Mouse (Mus musculus): ENCODE data around the gene Axl.

The Axl gene

DNA sequence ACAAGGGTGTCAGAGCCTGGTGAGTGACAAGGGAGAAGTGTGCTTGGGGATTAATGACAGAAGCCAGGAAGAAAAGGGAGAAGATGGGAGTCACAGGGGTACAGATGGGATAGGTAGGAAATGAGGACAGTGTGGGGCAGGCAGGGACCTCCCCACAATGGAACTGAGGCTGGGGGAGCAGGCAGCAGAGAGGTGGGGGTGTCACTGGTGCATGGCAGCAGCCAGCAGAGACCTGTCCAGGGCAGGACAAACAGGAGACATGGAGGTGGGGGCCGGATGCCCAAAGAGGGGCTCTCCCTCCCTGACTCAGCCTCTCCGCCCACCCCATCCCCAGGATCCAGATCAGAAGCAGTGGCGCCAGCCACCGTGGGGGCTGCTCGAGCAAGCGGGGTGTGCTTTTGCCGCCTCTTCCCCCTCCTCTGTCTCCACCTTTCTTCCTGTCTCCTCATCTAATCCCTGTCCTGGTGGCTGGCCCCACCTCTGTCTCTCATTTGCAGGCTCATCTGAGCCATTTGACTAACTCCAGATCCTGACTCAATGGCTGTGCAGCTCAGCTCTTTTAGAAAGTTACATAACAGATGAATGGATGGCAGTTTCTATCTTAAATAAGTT, 77.9 kb downstream of the Axl start:
- DNase-seq (ENCODE audit: low spot score): no peak

DNA sequence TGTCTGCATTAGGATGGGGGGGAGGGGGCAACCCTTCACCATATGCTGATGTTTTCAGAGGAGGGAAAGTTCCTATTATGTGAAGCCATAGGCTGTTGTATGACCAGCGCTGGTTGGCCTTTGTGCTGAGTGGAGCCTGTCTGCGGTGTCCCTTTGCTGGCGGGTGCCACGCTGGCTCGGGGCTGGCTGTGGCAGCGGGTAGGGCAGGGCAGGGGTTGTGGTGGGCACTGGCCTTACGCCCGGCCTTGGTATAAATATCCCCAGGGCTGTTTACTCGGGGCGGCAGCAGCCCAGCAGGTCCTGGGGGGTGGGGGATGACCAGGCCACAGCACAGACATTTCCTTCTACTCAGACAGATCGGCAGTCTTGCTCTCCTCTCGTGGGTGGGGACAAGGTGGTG, 78.5 kb downstream of the Axl start:
- no peak for DNase-seq (ENCODE audit: low spot score)

DNA sequence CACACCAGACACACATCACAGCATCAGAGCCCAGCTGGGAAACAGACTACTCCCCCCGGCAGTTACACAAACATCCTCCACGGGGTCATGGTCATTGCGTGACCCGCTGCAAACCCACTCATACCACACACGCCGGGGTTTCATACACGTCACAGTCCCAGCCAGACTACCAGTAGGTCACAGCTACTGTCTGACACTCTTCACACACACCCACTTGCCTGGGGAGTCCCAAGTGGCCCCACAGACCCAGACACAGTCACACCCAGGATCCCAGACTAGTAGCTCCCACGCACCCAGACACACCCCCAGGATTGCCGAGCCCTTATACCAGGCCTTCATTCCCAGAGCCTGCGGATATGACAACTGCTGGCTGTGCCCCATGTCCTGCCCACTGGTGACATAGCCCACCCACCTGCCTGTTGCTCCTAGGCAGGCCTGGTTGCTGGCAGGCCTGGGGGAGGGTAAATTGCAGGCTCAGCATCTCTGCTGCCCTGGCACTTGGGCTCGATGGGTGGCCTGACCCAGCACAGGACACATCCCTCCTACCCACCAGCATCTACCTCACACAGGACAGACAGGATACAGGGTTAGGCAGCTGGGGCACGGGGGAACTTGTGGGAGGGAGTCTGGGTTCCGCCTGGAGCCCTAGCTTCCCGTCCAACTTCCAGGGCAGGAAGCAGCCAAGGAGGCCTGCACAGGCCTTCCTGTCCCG, 80.8 kb downstream of the Axl start:
- peak; percentile 34 for DNase-seq (ENCODE audit: low spot score)

All from adipocyte (in vitro differentiated cells).